Mouse (Mus musculus): ENCODE data around the gene Ace. TPM values are rescaled to one million over a fixed set of nuclear protein-coding genes. Genes with fewer than 3 reads are reported as not detected.

Ace gene
- total and polyA plus RNA-seq, 2 experiments from 2014 or later: 3.3 to 17.1 TPM

DNA sequence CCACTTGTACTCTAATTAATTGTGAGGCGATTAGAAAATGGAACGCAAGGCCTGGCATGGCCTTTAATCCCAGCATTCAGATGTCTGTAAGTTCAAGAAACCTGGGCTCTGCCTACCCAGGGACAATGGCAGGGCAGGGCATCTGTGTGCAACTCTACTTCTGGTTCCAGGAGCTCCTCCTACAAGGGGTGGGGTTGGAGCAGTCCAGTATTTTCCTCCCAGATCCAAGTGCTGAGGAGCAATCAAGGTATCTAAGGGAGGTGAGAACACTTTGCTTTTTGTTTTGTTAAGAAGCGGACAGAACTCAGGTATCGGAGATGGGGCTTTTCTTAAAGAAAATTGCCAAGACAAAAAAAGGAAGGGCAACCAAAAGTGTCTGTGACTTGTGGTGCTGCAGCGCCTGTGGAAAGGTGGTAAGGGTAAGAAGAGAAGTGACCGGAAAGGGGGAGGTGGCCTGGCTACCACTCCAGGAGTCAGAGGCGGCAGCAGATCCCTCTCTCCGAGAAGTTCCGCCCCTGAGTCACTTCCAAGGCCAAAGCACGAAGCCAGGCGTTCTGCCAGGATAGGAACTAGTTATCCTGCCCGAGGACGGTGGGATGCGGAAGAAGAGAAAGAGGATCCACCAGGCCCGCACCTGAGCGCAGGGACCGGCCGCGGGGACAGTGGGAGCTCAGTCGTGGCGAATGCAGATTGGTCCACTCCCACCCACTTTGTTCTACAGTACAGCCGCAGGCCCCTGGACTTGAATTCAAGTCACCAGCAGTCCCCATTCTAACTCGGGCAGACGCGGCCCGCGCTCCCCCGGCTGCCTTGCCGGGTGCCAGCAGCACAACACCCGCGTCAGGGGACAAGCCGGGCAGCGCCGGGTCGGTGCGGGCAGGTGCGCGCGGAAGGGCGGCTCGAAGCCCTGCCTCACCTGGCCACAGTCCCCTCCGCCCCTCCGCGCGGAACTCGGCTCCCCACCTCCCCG is 24.3 kb upstream of the Ace start:
- no peak for TF ChIP-seq EP300 (IDR thresholded peaks at IDR 0.05; ENCODE audit: low read depth)
- TF ChIP-seq CTCF (IDR thresholded peaks at IDR 0.05; ENCODE audit: low read depth): no peak
- WGBS: 6% methylated on average over 46 of the region's 47 CpGs
- Histone ChIP-seq H3K4me2 (ENCODE audit: low read depth, low read length) (peak overlapping the region; percentile 94), H3K36me3 (replicated peaks; ENCODE audit: control insufficient read depth, insufficient read depth, low read length) (no peaks in the 10 kb centered on the region), H3K9me3 (replicated peaks; ENCODE audit: control insufficient read depth, low read length) (no peaks in the 10 kb centered on the region), H3K9ac (replicated peaks; ENCODE audit: low read depth, low read length) (peak overlapping the region; percentile 72), H3K4me1 (ENCODE audit: control insufficient read depth, insufficient read depth) (peaks cover 6% of the 10 kb centered on the region; the same call in 1 of the 2 replicates), H3K4me3 (ENCODE audit: low read depth, low read length) (peak overlapping the region; percentile 54), H3K27ac (ENCODE audit: low read depth) (peak overlapping the region; percentile 83), H3K27me3 (ENCODE audit: control insufficient read depth, insufficient read depth, low read length) (0 out of 2 replicates have a peak, but pooled peaks cover 8% of the 10 kb centered on the region)
- ATAC-seq (ENCODE audit: insufficient read depth, low read depth) (peak; percentile 19; the same call in 1 of the 2 replicates), DNase-seq (ENCODE audit: low spot score) (peak; percentile 33)

DNA sequence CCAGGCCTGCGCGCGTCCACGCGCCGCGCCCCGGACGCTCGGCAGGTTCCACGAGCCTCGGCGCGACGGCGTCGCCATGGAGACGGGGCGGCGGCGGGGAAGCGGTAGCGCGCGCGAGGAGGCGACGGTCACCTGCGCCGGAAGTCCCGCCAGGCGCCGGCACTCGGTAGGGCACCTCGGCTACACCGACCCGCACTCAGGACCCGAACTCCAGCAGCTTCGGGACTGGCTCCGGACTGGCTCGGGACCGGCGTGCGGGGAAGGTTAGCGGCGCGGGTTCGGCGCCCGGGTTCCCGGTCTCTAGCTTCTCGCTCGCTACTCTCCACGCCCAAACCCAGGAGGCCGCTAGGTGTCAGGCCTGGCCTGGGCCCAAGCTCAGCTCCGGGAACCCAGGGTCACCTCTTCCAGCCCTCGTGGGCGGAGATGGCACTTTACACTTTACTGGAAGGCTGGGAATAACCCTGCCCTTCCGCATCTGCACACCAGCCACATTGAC is 23.6 kb upstream of the Ace start:
- H3K4me3 ChIP-seq (ENCODE audit: low read depth, low read length): peak overlapping the region; percentile 54
- ATAC-seq (ENCODE audit: insufficient read depth, low read depth): peak; percentile 77
- TF ChIP-seq CTCF (IDR thresholded peaks at IDR 0.05; ENCODE audit: low read depth) (peak; percentile 54), EP300 (IDR thresholded peaks at IDR 0.05; ENCODE audit: low read depth) (0 out of 2 replicates have a peak, but pooled peaks have one; percentile 40)
- H3K4me1 ChIP-seq (ENCODE audit: control insufficient read depth, insufficient read depth): peaks cover 6% of the 10 kb centered on the region; the same call in 1 of the 2 replicates
- no peaks in the 10 kb centered on the region for H3K36me3 ChIP-seq (replicated peaks; ENCODE audit: control insufficient read depth, insufficient read depth, low read length)
- 0 out of 2 replicates have a peak, but pooled peaks cover 8% of the 10 kb centered on the region for H3K27me3 ChIP-seq (ENCODE audit: control insufficient read depth, insufficient read depth, low read length)
- H3K9ac ChIP-seq (replicated peaks; ENCODE audit: low read depth, low read length): peak overlapping the region; percentile 72
- H3K27ac ChIP-seq (ENCODE audit: low read depth): peak overlapping the region; percentile 83
- 1% methylated on average over 53 of the region's 59 CpGs for WGBS
- no peaks in the 10 kb centered on the region for H3K9me3 ChIP-seq (replicated peaks; ENCODE audit: control insufficient read depth, low read length)
- DNase-seq (ENCODE audit: low spot score): peak; percentile 61
- H3K4me2 ChIP-seq (ENCODE audit: low read depth, low read length): peak overlapping the region; percentile 94

DNA sequence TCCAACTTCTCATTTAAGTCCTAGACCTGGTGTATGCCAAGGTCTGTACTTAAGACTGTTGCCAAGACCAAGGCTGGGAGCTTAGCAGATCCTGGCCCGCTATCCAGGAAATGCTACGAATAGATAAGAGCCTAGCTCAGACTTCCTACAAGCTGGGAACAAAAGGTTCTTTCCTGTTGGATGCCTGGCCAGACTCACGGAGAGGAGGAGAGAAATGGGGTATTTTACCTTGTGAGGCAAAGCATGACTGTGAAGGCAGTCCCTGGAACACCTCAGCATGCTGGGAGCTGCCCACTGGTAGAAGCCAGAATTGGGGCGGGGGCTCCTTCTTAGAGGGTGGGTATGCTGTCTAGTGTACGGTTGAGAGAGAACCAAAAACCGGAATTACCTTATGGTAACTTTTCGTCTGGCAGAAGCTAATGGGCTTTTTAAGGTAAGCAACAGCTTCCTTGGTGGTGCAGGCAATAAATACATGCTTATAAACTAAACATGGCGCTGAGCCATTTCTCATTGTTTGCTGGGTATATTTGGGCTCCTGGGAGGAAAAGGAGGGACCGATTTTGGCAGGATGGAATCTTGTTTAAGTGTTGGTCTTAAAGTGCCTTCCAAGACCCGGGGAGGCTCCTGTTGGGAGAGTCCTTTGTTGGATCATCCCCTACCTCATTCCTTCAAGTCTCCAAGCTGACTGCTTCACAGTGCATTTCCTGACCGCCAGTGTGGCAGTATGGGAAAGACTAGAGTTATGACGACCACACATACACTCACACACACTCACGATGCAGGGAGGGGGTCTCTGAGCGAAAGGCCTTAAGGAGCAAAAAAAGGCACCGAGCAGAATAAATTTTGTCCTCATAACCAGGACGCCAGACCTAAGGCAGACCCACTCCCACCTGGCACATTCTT is 22.7 kb upstream of the Ace start:
- H3K36me3 ChIP-seq (replicated peaks; ENCODE audit: control insufficient read depth, insufficient read depth, low read length): no peaks in the 10 kb centered on the region
- ATAC-seq (ENCODE audit: insufficient read depth, low read depth): peak; percentile 68
- peak overlapping the region; percentile 83 for H3K27ac ChIP-seq (ENCODE audit: low read depth)
- H3K4me2 ChIP-seq (ENCODE audit: low read depth, low read length): peak overlapping the region; percentile 94
- 0 out of 2 replicates have a peak, but pooled peaks cover 7% of the 10 kb centered on the region for H3K27me3 ChIP-seq (ENCODE audit: control insufficient read depth, insufficient read depth, low read length)
- 59% methylated on average over 16 of the region's 16 CpGs for WGBS
- H3K4me3 ChIP-seq (ENCODE audit: low read depth, low read length): peak overlapping the region; percentile 54
- peak; percentile 57 for DNase-seq (ENCODE audit: low spot score)
- no peak for TF ChIP-seq CTCF (IDR thresholded peaks at IDR 0.05; ENCODE audit: low read depth)
- TF ChIP-seq EP300 (IDR thresholded peaks at IDR 0.05; ENCODE audit: low read depth): no peak; the same call in 1 of the 2 replicates
- H3K9ac ChIP-seq (replicated peaks; ENCODE audit: low read depth, low read length): no peak overlapping the region
- H3K4me1 ChIP-seq (ENCODE audit: control insufficient read depth, insufficient read depth): peaks cover 6% of the 10 kb centered on the region; the same call in 1 of the 2 replicates
- no peaks in the 10 kb centered on the region for H3K9me3 ChIP-seq (replicated peaks; ENCODE audit: control insufficient read depth, low read length)

DNA sequence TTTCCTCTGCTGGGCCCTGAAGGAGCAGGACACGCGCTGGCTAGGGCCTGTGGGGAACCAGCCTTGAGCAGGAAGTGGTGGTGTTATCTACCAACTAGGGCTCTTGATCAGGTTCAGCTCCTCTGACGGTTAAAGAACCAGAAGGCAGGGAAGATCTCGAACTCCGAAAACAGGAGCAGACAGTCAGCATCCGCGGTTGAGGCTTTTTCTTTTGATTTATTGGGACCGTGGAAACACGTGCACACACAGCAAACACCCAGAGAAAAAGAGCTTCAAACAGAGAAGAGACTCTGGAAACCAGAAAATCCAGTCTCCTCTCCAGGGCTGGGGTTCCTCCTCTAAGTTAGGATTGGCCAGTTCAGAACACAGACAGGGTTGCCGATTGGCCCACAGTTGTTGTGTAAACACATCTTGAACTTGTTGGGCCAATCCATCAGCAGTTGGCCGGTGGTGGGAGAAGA is 21.0 kb upstream of the Ace start:
- H3K9ac ChIP-seq (replicated peaks; ENCODE audit: low read depth, low read length): no peak overlapping the region
- no peak overlapping the region for H3K27ac ChIP-seq (ENCODE audit: low read depth)
- TF ChIP-seq EP300 (IDR thresholded peaks at IDR 0.05; ENCODE audit: low read depth) (no peak), CTCF (IDR thresholded peaks at IDR 0.05; ENCODE audit: low read depth) (no peak)
- H3K9me3 ChIP-seq (replicated peaks; ENCODE audit: control insufficient read depth, low read length): no peaks in the 10 kb centered on the region
- H3K36me3 ChIP-seq (replicated peaks; ENCODE audit: control insufficient read depth, insufficient read depth, low read length): no peaks in the 10 kb centered on the region
- 52% methylated on average over 11 of the region's 11 CpGs for WGBS
- peaks cover 6% of the 10 kb centered on the region; the same call in 1 of the 2 replicates for H3K4me1 ChIP-seq (ENCODE audit: control insufficient read depth, insufficient read depth)
- no peak overlapping the region for H3K4me3 ChIP-seq (ENCODE audit: low read depth, low read length)
- 0 out of 2 replicates have a peak, but pooled peaks cover 4% of the 10 kb centered on the region for H3K27me3 ChIP-seq (ENCODE audit: control insufficient read depth, insufficient read depth, low read length)
- DNase-seq (ENCODE audit: low spot score) (no peak), ATAC-seq (ENCODE audit: insufficient read depth, low read depth) (no peak)
- no peak overlapping the region for H3K4me2 ChIP-seq (ENCODE audit: low read depth, low read length)

DNA sequence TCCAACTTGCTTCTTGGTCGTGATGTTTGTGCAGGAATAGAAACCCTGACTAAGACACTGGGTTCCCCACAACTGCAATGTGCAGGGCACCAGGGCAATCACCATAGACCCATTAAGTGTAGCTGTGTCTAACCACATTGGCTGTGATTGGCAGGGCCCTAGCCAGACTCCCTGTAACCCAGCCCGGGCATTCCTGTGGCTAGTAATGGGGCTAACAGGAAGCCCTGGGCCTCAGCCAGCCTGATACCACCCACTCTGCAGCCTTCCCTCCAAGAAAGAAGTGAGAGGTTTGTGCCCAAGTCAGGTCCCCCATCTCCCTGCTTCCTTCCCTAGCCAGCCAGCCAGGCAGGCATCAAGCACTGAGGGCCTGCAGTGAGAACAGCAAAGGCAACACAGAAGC is 19.5 kb upstream of the Ace start:
- Histone ChIP-seq H3K9me3 (replicated peaks; ENCODE audit: control insufficient read depth, low read length) (no peaks in the 10 kb centered on the region), H3K4me1 (ENCODE audit: control insufficient read depth, insufficient read depth) (peaks cover 6% of the 10 kb centered on the region; the same call in 1 of the 2 replicates), H3K4me3 (ENCODE audit: low read depth, low read length) (no peak overlapping the region), H3K9ac (replicated peaks; ENCODE audit: low read depth, low read length) (no peak overlapping the region), H3K36me3 (replicated peaks; ENCODE audit: control insufficient read depth, insufficient read depth, low read length) (no peaks in the 10 kb centered on the region), H3K27me3 (ENCODE audit: control insufficient read depth, insufficient read depth, low read length) (0 out of 2 replicates have a peak, but pooled peaks cover 4% of the 10 kb centered on the region), H3K4me2 (ENCODE audit: low read depth, low read length) (no peak overlapping the region), H3K27ac (ENCODE audit: low read depth) (no peak overlapping the region)
- WGBS: 53% methylated on average over 2 of the region's 2 CpGs
- no peak for TF ChIP-seq CTCF (IDR thresholded peaks at IDR 0.05; ENCODE audit: low read depth)
- TF ChIP-seq EP300 (IDR thresholded peaks at IDR 0.05; ENCODE audit: low read depth): no peak
- no peak for DNase-seq (ENCODE audit: low spot score)
- ATAC-seq (ENCODE audit: insufficient read depth, low read depth): no peak

All from heart, postnatal 0 days (tissue).